Mouse (Mus musculus) stomach, postnatal 0 days (tissue): ENCODE measurements at regions not wholly inside any gene's neighbourhood (a gene's known extent, or its start where the extent isn't known, plus 50 kb on each side); places are given as distances from the start of the nearest gene placed in this dataset.

Experiments
- CTCF ChIP-seq: IDR thresholded peaks from 2 replicates; pipeline ENCODE4 v1.5.1; 2016; ENCODE audit warnings: antibody characterized with exemption, low read depth, mild to moderate bottlenecking, moderate library complexity
- EP300 ChIP-seq: optimal IDR thresholded peaks from 2 replicates; pipeline ENCODE3; 2016; ENCODE audit warnings: antibody characterized with exemption

DNA sequence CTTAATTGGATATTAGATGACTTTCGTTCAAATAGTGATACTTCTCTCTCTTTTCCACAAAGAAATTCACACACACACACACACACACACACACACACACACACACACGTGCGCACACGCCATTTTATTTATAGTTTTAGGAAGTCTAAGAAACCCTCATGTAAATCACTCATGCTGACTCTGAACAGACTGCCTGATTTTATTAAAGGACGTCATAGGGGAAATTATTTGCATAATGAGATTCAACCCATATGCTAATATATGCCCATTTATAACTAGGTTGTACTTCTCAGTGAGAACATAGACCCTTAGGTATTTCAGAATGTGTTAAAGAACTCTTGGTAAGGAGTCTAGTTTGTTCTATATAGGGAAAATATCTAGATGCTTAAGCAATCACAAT, 82.0 kb upstream of the Cttnbp2 start:
- no peak for TF ChIP-seq CTCF
- no peak for TF ChIP-seq EP300
